In the genomic region with DNA sequence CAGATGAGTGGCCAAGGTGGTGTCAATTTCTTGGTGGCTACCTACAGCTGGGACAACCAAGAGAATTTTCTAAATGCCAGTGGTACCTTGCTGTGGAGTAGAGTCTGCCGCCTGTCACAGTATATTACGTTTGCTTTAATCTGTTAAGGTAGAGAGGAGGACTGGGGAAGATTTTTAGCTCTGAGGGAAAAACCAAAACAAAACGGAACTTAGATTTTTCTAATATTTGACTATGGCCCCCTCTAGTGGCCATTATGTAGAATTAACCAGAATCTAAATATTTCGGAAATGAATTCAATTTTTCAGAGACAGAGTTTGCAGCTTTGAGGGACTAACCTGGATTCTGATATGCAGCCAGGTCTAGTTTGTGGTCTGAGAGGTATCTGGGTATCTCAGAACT, we compare ENCODE assay signal across 8 mouse cellular contexts. TPM values are rescaled to one million over a fixed set of nuclear protein-coding genes. Genes with fewer than 3 reads are reported as not detected.
A peak's percentile ranks its signal among the peaks of the same experiment; 100 is the strongest.
DNase-seq lines count a peak whose midpoint lies in the region; ATAC-seq and TF ChIP-seq lines count a peak whose summit lies in the region.

No protein-coding gene starts in this region.

- 0 out of 2 replicates have a peak overlapping the region, but pooled peaks have one; percentile 32 for H3K4me2 ChIP-seq in liver, embryonic 16.5 days (ENCODE audit: low read depth, low read length)

- no peak for DNase-seq in gastrocnemius, adult 2 months
- DNase-seq in gastrocnemius, postnatal 10 days = no peak
- DNase-seq in 416B (ENCODE audit: low read depth) = peak; percentile 73
- DNase-seq in c-Kit-positive CD71-positive TER-119-negative erythroid progenitor cells, embryonic 14.5 days (ENCODE audit: low read depth) = peak; percentile 21
- no peak for DNase-seq in spleen, postnatal 14 days (ENCODE audit: low spot score in 2 of 2)
- DNase-seq in ovary, postnatal 14 days (ENCODE audit: low spot score) = no peak
- DNase-seq in layer of hippocampus, postnatal 36 days = no peak

- no peaks in the 10 kb centered on the region for H3K9me3 ChIP-seq in liver, embryonic 16.5 days (replicated peaks; ENCODE audit: control insufficient read depth, low read length)

- ATAC-seq in liver, embryonic 16.5 days (ENCODE audit: low read depth) = no peak

- WGBS in liver, embryonic 16.5 days (ENCODE audit: insufficient replicate concordance) = under 1% methylated on average over 4 of the region's 4 CpGs

- H3K4me1 ChIP-seq in liver, embryonic 16.5 days (ENCODE audit: control insufficient read depth, low read depth, low read length) = no peaks in the 10 kb centered on the region

- peak; percentile 75 for TF ChIP-seq CTCF in gastrocnemius, adult 2 months (IDR thresholded peaks at IDR 0.05)

- no peak overlapping the region for H3K27ac ChIP-seq in gastrocnemius, adult 2 months
- no peak overlapping the region for H3K27ac ChIP-seq in liver, embryonic 16.5 days (ENCODE audit: low read length)

- H3K9ac ChIP-seq in liver, embryonic 16.5 days (ENCODE audit: low read depth, low read length) = no peak overlapping the region

- H3K36me3 ChIP-seq in liver, embryonic 16.5 days (ENCODE audit: control insufficient read depth, insufficient read depth) = no peaks in the 10 kb centered on the region

- peak overlapping the region; percentile 51 for H3K4me3 ChIP-seq in gastrocnemius, adult 2 months
- H3K4me3 ChIP-seq in liver, embryonic 16.5 days (ENCODE audit: low read depth, low read length) = no peak overlapping the region

- intact Hi-C loops in gastrocnemius, adult 2 months (cut with DNase I) = loop anchor here (2.0 to 10.0 kb wide), 2 partner anchors 100 to 276 kb away; no protein-coding TSS in a partner anchor

- H3K27me3 ChIP-seq in liver, embryonic 16.5 days (ENCODE audit: control insufficient read depth, insufficient read depth, low read depth, low read length) = no peaks in the 10 kb centered on the region

RNA-seq across cellular contexts. Expression of gene Papolg, which starts 59.3 kb away (rescaled TPM):
- 1 to 10 TPM; 4.7 TPM for total RNA-seq in gastrocnemius, adult 2 months (2021)
- total RNA-seq in gastrocnemius, postnatal 10 days (2021) = 1 to 10 TPM; 4.3 to 6.2 TPM
- 4.0 and 4.4 TPM in 2 replicates for polyA plus RNA-seq in liver, embryonic 16.5 days (2015; fragmentation: Nextera tagmentation; extraction: Ambion mirVana)
- total RNA-seq in layer of hippocampus, postnatal 36 days (2021) = 10 to 100 TPM; 19.1 to 22.3 TPM

Comparison
In these comparisons a context has a peak if more than half of its experiments do, and no peak if none do; other contexts are left out.
1. DNase-seq: peak in 416B (single experiment) and c-Kit-positive CD71-positive TER-119-negative erythroid progenitor cells, embryonic 14.5 days (single experiment); none in gastrocnemius, adult 2 months (single experiment), gastrocnemius, postnatal 10 days (single experiment), spleen, postnatal 14 days (0 of 2), ovary, postnatal 14 days (single experiment) and layer of hippocampus, postnatal 36 days (0 of 2).